Mouse (Mus musculus) myocyte (in vitro differentiated cells): Measurements from ENCODE around the gene Idh3b.

Source experiments
- CEBPB ChIP-seq: IDR thresholded peaks from 2 replicates; pipeline ENCODE4 v1.6.1; 2011; ENCODE audit warnings: mild to moderate bottlenecking, moderate library complexity; ENCODE audit not compliant: poor library complexity, insufficient read depth, severe bottlenecking
- E2F4 ChIP-seq: IDR thresholded peaks from one replicate; pipeline ENCODE4 v1.6.1; 2011; ENCODE audit warnings: mild to moderate bottlenecking, control low read depth, moderate library complexity; ENCODE audit not compliant: insufficient read depth
- POLR2A ChIP-seq: IDR thresholded peaks from one replicate; pipeline ENCODE4 v1.6.1; 2011; ENCODE audit warnings: low read depth, mild to moderate bottlenecking, control low read depth, moderate library complexity; ENCODE audit not compliant: insufficient read length
- POLR2AphosphoS2 ChIP-seq: IDR thresholded peaks from one replicate; pipeline ENCODE4 v1.6.1; 2011; ENCODE audit warnings: low read depth, control low read depth; ENCODE audit not compliant: insufficient read length
- REST ChIP-seq: IDR thresholded peaks from one replicate; pipeline ENCODE4 v1.6.1; 2011; ENCODE audit warnings: mild to moderate bottlenecking, control low read depth, moderate library complexity; ENCODE audit not compliant: insufficient read depth, insufficient read length
- TCF12 ChIP-seq: IDR thresholded peaks from one replicate; pipeline ENCODE4 v1.6.1; 2011; ENCODE audit warnings: mild to moderate bottlenecking, control low read depth; ENCODE audit not compliant: poor library complexity, insufficient read depth, severe bottlenecking

- TF ChIP-seq E2F4: no peak
- no peak for TF ChIP-seq POLR2A
- TF ChIP-seq TCF12: no peak
- no peak for TF ChIP-seq REST
- no peak for TF ChIP-seq POLR2AphosphoS2
- TF ChIP-seq CEBPB: no peak
Measured at GRCm38 (mm10) chr2:130296134-130296745, 11.9 kb upstream of the Idh3b start.
